Mouse (Mus musculus) layer of hippocampus, postnatal 14 days (tissue): Measurements from ENCODE around the gene Dmrt3. TPM values are rescaled to one million over a fixed set of nuclear protein-coding genes. Genes with fewer than 3 reads are reported as not detected.

Source experiments
- DNase-seq, 2 experiments: peaks; one replicate each; pipeline ENCODE4 v3.0.0; 2021 to 2022; ENCODE audit warnings: low spot score in 2 of 2, mixed read lengths in 1 of 2
- long read RNA-seq, 2 experiments: library from polyadenylated mRNA; stranded (forward); transcript quantifications; one replicate each; pipeline ENCODE4 v2.0.0; 2021
- total RNA-seq, 2 experiments: library from RNA; stranded (reverse); gene quantifications; 2 replicates each; pipeline ENCODE4 v1.2.3; 2021

Dmrt3 gene
- 1 to 10 TPM in 1 of 2 experiments, under 1 TPM in 1; 0.83 to 1.7 TPM for total RNA-seq
- long read RNA-seq, experiment 1, partial matches to known transcripts = 0 of 2 reads
- long read RNA-seq, experiment 1, other reads (novel, unspliced or antisense) = 1 of 2 reads
- long read RNA-seq, experiment 2, partial matches to known transcripts = 0 of 2 reads
- long read RNA-seq, experiment 2, other reads (novel, unspliced or antisense) = 0 of 2 reads

- no peak for DNase-seq
These were observed at the start of gene Dmrt3 for GRCm38 (mm10) chr19:25610015-25610410. Gene Dmrt3 (plus strand): TSS chr19:25610301.

GRCm38 (mm10) chr19:25564430-25564829 is 45.7 kb upstream of the Dmrt3 start:
- DNase-seq = no peak

- no peak for DNase-seq
These were observed 40.3 kb upstream of the Dmrt3 start for GRCm38 (mm10) chr19:25569778-25570177.

- DNase-seq = no peak
These were observed 35.7 kb upstream of the Dmrt3 start for GRCm38 (mm10) chr19:25574431-25574830.

GRCm38 (mm10) chr19:25574981-25575814 is 34.9 kb upstream of the Dmrt3 start:
- no peak for DNase-seq

GRCm38 (mm10) chr19:25578358-25578757 is 31.7 kb upstream of the Dmrt3 start:
- no peak for DNase-seq

- DNase-seq = no peak
These were observed 30.7 kb upstream of the Dmrt3 start for GRCm38 (mm10) chr19:25579440-25579839.

GRCm38 (mm10) chr19:25597717-25598232 is 12.3 kb upstream of the Dmrt3 start:
- DNase-seq = no peak

GRCm38 (mm10) chr19:25598626-25599025 is 11.5 kb upstream of the Dmrt3 start:
- no peak for DNase-seq

GRCm38 (mm10) chr19:25601966-25602365 is 8.1 kb upstream of the Dmrt3 start:
- no peak for DNase-seq

- no peak for DNase-seq
These were observed 2.5 kb upstream of the Dmrt3 start for GRCm38 (mm10) chr19:25607461-25608205.

GRCm38 (mm10) chr19:25608206-25608580 is 1.9 kb upstream of the Dmrt3 start:
- no peak for DNase-seq

GRCm38 (mm10) chr19:25608961-25609850 is 895 bp upstream of the Dmrt3 start:
- DNase-seq = no peak

- DNase-seq = no peak
These were observed 460 bp downstream of the Dmrt3 start for GRCm38 (mm10) chr19:25610411-25611111.

GRCm38 (mm10) chr19:25611116-25611515 is 1.0 kb downstream of the Dmrt3 start:
- no peak for DNase-seq

- no peak for DNase-seq
These were observed 2.0 kb downstream of the Dmrt3 start for GRCm38 (mm10) chr19:25611876-25612805.

- DNase-seq = no peak
These were observed 2.8 kb downstream of the Dmrt3 start for GRCm38 (mm10) chr19:25612806-25613295.

- DNase-seq = no peak
These were observed 3.6 kb downstream of the Dmrt3 start for GRCm38 (mm10) chr19:25613476-25614300.
